Mouse (Mus musculus): ENCODE data around the gene Rnf31. TPM values are rescaled to one million over a fixed set of nuclear protein-coding genes. Genes with fewer than 3 reads are reported as not detected.
A peak's percentile ranks its signal among the peaks of the same experiment; 100 is the strongest.

Rnf31 gene
- polyA plus RNA-seq, 2 experiments = 6.5 to 7.6 TPM

DNA sequence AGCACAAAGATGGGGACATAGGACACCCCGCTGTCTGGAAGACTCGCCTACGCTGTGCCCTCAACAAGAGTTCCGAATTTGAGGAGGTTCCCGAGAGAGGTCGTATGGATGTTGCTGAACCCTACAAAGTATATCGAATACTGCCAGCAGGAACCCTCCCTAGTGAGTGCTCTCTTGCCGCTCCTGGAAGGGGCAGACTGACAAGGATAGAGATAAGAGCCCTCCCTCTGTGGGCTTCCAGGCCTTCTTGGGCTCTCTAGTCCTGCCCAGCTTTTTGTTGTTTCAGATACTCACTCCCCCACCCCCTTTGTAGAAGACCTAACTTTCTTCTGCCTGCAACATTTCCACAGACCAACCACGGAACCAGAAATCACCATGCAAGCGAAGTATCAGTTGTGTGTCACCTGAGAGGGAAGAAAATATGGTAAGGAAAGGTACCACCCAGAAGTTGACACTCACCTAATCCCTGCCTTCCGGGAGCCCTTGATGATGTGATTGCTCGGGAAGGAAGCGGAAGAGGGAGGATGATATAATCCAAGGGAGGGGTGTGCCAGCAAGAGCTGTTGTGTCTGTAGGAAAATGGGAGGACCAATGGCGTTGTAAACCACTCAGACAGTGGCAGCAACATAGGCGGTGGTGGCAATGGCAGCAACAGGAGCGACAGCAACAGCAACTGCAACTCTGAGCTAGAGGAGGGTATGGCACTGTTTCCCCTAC lies 14.4 kb downstream of the Rnf31 start:
- Histone ChIP-seq H3K9ac (replicated peaks) (peak overlapping the region; percentile 43), H3K4me1 (replicated peaks; ENCODE audit: control insufficient read depth in 2 of 2, insufficient read depth in 2 of 2, low read length in 1 of 2) (peaks cover 12 to 28% of the 10 kb centered on the region in 2 experiments), H3K27me3 (ENCODE audit: control insufficient read depth, insufficient read depth, low read length) (no peaks in the 10 kb centered on the region), H3K9me3 (ENCODE audit: control insufficient read depth, low read length) (no peaks in the 10 kb centered on the region), H3K27ac (peak overlapping the region; percentile 39), H3K36me3 (replicated peaks; ENCODE audit: control insufficient read depth, insufficient read depth, low read depth) (peaks cover 62% of the 10 kb centered on the region), H3K4me3 (ENCODE audit: insufficient read depth in 1 of 2, low read depth in 2 of 2, low read length in 2 of 2) (peak overlapping the region; percentile 35 to 76), H3K4me2 (ENCODE audit: low read depth) (peak overlapping the region; percentile 95)
- no peak for DNase-seq (ENCODE audit: low read depth in 3 of 3, low spot score in 3 of 3)
- 67% methylated on average over 16 of the region's 16 CpGs for WGBS (ENCODE audit: insufficient replicate concordance)
- ATAC-seq (ENCODE audit: insufficient read depth) = no peak
- TF ChIP-seq EP300 (IDR thresholded peaks at IDR 0.05; ENCODE audit: low read depth) (no peak), CTCF (IDR thresholded peaks at IDR 0.05; ENCODE audit: low read depth) (no peak)

DNA sequence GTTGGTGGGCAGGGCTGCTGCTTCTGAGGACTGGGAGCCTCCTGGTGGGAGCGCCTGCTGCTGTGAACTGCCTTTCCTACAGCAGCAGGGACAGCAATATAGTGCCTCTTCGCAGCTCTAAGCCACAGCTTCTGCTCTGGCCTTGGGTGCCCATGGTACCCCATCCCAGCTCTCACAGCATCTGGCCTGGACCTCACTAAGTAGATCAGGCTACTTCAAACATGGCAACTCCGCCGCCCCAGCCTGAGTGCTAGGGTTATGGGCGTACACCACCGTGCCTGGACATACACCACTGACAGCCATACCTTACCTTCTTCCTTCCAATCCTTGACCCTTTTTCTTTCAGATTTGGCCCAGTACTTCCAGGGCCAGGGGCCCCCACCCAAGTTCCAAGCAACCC lies 16.8 kb downstream of the Rnf31 start:
- ATAC-seq (ENCODE audit: insufficient read depth) = no peak
- H3K27me3 ChIP-seq (ENCODE audit: control insufficient read depth, insufficient read depth, low read length) = no peaks in the 10 kb centered on the region
- 77% methylated on average over 6 of the region's 6 CpGs for WGBS (ENCODE audit: insufficient replicate concordance)
- peaks cover 44% of the 10 kb centered on the region for H3K36me3 ChIP-seq (replicated peaks; ENCODE audit: control insufficient read depth, insufficient read depth, low read depth)
- peaks cover 12 to 23% of the 10 kb centered on the region in 2 experiments for H3K4me1 ChIP-seq (replicated peaks; ENCODE audit: control insufficient read depth in 2 of 2, insufficient read depth in 2 of 2, low read length in 1 of 2)
- no peak overlapping the region for H3K4me3 ChIP-seq (ENCODE audit: insufficient read depth in 1 of 2, low read depth in 2 of 2, low read length in 2 of 2)
- no peak for DNase-seq (ENCODE audit: low read depth in 3 of 3, low spot score in 3 of 3)
- H3K9me3 ChIP-seq (ENCODE audit: control insufficient read depth, low read length) = no peaks in the 10 kb centered on the region
- H3K4me2 ChIP-seq (ENCODE audit: low read depth) = no peak overlapping the region
- no peak overlapping the region for H3K27ac ChIP-seq
- TF ChIP-seq CTCF (IDR thresholded peaks at IDR 0.05; ENCODE audit: low read depth) (no peak), EP300 (IDR thresholded peaks at IDR 0.05; ENCODE audit: low read depth) (no peak)
- no peak overlapping the region for H3K9ac ChIP-seq (replicated peaks)

GRCm38 (mm10) chr14:55613346-55613745 lies 21.8 kb downstream of the Rnf31 start:
- no peak for ATAC-seq (ENCODE audit: insufficient read depth)
- peak overlapping the region; percentile 16; the same call in 1 of the 2 replicates for H3K27ac ChIP-seq
- WGBS (ENCODE audit: insufficient replicate concordance) = 66% methylated on average over 6 of the region's 6 CpGs
- peaks cover 14% of the 10 kb centered on the region for H3K36me3 ChIP-seq (replicated peaks; ENCODE audit: control insufficient read depth, insufficient read depth, low read depth)
- peaks cover 15 to 22% of the 10 kb centered on the region in 2 experiments for H3K4me1 ChIP-seq (replicated peaks; ENCODE audit: control insufficient read depth in 2 of 2, insufficient read depth in 2 of 2, low read length in 1 of 2)
- TF ChIP-seq CTCF (IDR thresholded peaks at IDR 0.05; ENCODE audit: low read depth) (no peak), EP300 (IDR thresholded peaks at IDR 0.05; ENCODE audit: low read depth) (no peak)
- H3K4me3 ChIP-seq (ENCODE audit: insufficient read depth in 1 of 2, low read depth in 2 of 2, low read length in 2 of 2) = no peak overlapping the region
- H3K9ac ChIP-seq (replicated peaks) = no peak overlapping the region
- DNase-seq (ENCODE audit: low read depth in 3 of 3, low spot score in 3 of 3) = no peak
- H3K27me3 ChIP-seq (ENCODE audit: control insufficient read depth, insufficient read depth, low read length) = no peaks in the 10 kb centered on the region
- no peak overlapping the region for H3K4me2 ChIP-seq (ENCODE audit: low read depth)
- no peaks in the 10 kb centered on the region for H3K9me3 ChIP-seq (ENCODE audit: control insufficient read depth, low read length)

DNA sequence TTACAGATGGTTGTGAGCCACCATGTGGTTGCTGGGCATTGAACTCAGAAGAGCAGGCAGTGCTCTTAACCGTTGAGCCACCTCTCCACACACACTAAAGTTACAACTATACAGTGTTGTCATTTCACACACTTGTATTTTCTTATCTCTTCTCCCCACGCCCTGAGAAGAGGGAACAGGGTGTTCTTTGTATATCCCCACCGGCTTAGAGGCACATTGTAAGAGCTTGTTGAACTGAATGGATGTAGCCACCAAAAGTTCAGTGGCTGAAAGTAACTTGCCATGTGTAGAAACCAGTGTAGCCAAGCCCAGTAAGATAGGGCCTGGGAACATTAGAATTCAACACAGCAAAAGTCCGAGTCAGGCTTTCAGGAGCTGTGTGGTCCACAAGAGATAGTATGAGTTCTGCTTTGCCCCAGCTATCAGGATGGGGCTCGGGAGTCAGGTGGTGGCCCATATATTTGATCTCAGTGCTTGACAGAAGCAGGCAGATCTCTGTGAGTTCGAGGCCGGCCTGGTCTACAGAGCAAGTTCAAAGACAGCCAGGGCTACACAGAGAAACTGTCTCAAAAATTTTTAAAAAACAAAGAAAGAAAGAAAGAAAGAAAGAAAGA lies 23.2 kb downstream of the Rnf31 start:
- no peak overlapping the region for H3K4me2 ChIP-seq (ENCODE audit: low read depth)
- TF ChIP-seq EP300 (IDR thresholded peaks at IDR 0.05; ENCODE audit: low read depth) = peak; percentile 84
- TF ChIP-seq CTCF (IDR thresholded peaks at IDR 0.05; ENCODE audit: low read depth) = no peak
- H3K27ac ChIP-seq = peak overlapping the region; percentile 76
- no peak overlapping the region for H3K4me3 ChIP-seq (ENCODE audit: insufficient read depth in 1 of 2, low read depth in 2 of 2, low read length in 2 of 2)
- DNase-seq (ENCODE audit: low read depth in 3 of 3, low spot score in 3 of 3) = peak; percentile 45 to 80 (median 61)
- WGBS (ENCODE audit: insufficient replicate concordance) = 24% methylated on average over 7 of the region's 7 CpGs
- H3K36me3 ChIP-seq (replicated peaks; ENCODE audit: control insufficient read depth, insufficient read depth, low read depth) = peaks cover 1% of the 10 kb centered on the region
- no peaks in the 10 kb centered on the region for H3K27me3 ChIP-seq (ENCODE audit: control insufficient read depth, insufficient read depth, low read length)
- ATAC-seq (ENCODE audit: insufficient read depth) = peak; percentile 82
- H3K9me3 ChIP-seq (ENCODE audit: control insufficient read depth, low read length) = no peaks in the 10 kb centered on the region
- peaks cover 19 to 29% of the 10 kb centered on the region in 2 experiments for H3K4me1 ChIP-seq (replicated peaks; ENCODE audit: control insufficient read depth in 2 of 2, insufficient read depth in 2 of 2, low read length in 1 of 2)
- peak overlapping the region; percentile 38; the same call in 1 of the 2 replicates for H3K9ac ChIP-seq (replicated peaks)

GRCm38 (mm10) chr14:55615876-55616275 lies 24.4 kb downstream of the Rnf31 start:
- no peak overlapping the region for H3K27ac ChIP-seq
- H3K4me1 ChIP-seq (replicated peaks; ENCODE audit: control insufficient read depth in 2 of 2, insufficient read depth in 2 of 2, low read length in 1 of 2) = peaks cover 19 to 29% of the 10 kb centered on the region in 2 experiments
- H3K9ac ChIP-seq (replicated peaks) = no peak overlapping the region
- no peak for ATAC-seq (ENCODE audit: insufficient read depth)
- no peak for DNase-seq (ENCODE audit: low read depth in 3 of 3, low spot score in 3 of 3)
- H3K27me3 ChIP-seq (ENCODE audit: control insufficient read depth, insufficient read depth, low read length) = no peaks in the 10 kb centered on the region
- WGBS (ENCODE audit: insufficient replicate concordance) = 48% methylated on average over 2 of the region's 2 CpGs
- H3K4me2 ChIP-seq (ENCODE audit: low read depth) = no peak overlapping the region
- TF ChIP-seq EP300 (IDR thresholded peaks at IDR 0.05; ENCODE audit: low read depth) = no peak
- no peak for TF ChIP-seq CTCF (IDR thresholded peaks at IDR 0.05; ENCODE audit: low read depth)
- no peaks in the 10 kb centered on the region for H3K36me3 ChIP-seq (replicated peaks; ENCODE audit: control insufficient read depth, insufficient read depth, low read depth)
- no peaks in the 10 kb centered on the region for H3K9me3 ChIP-seq (ENCODE audit: control insufficient read depth, low read length)
- H3K4me3 ChIP-seq (ENCODE audit: insufficient read depth in 1 of 2, low read depth in 2 of 2, low read length in 2 of 2) = no peak overlapping the region

Data from liver, embryonic 14.5 days (tissue).